Mouse (Mus musculus): Measurements from ENCODE around the gene Zmynd15. TPM values are rescaled to one million over a fixed set of nuclear protein-coding genes. Genes with fewer than 3 reads are reported as not detected.
A peak's percentile ranks its signal among the peaks of the same experiment; 100 is the strongest.

The Zmynd15 gene
- polyA plus RNA-seq, 1 experiment from 2014 or later = 0.86 TPM

DNA sequence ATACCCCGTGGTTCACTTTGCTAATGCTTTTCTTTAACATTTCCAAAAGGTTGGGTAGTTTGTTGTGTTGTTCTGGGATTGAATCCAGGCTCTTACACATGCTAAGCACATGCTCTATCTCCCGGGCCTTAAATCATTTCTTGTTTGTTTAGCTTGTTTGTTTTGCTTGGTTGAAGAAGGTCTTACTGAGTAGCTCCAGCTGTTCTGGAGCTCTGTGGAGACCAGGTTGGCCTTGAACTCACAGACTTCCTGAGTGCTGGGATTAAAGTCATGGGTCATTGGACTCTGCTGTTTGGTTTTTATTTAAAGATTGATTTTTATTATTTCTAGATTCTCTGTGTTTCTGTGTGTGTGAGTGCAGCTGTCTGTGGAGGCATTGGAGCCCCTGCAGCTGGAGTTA, 26.3 kb downstream of the Zmynd15 start:
- H3K27ac ChIP-seq (replicated peaks) = no peak overlapping the region
- no peaks in the 10 kb centered on the region for H3K4me1 ChIP-seq (replicated peaks; ENCODE audit: control insufficient read depth, insufficient read depth)
- H3K4me2 ChIP-seq (replicated peaks; ENCODE audit: low read depth) = no peak overlapping the region
- DNase-seq (ENCODE audit: low spot score) (no peak), ATAC-seq (ENCODE audit: low FRiP score, low TSS enrichment) (no peak)
- TF ChIP-seq CTCF (IDR thresholded peaks at IDR 0.05; ENCODE audit: low read depth) (no peak), EP300 (optimal IDR thresholded peaks at IDR 0.05) (no peak)
- no peaks in the 10 kb centered on the region for H3K27me3 ChIP-seq (ENCODE audit: control insufficient read depth, insufficient read depth, low read length)
- H3K36me3 ChIP-seq (ENCODE audit: control insufficient read depth, insufficient read depth, low read length) = no peaks in the 10 kb centered on the region
- 31% methylated on average over 2 of the region's 2 CpGs for WGBS
- no peak overlapping the region for H3K4me3 ChIP-seq (ENCODE audit: low read depth, low read length)
- no peaks in the 10 kb centered on the region for H3K9me3 ChIP-seq (ENCODE audit: control insufficient read depth, low read length)
- H3K9ac ChIP-seq (ENCODE audit: low read length) = no peak overlapping the region

DNA sequence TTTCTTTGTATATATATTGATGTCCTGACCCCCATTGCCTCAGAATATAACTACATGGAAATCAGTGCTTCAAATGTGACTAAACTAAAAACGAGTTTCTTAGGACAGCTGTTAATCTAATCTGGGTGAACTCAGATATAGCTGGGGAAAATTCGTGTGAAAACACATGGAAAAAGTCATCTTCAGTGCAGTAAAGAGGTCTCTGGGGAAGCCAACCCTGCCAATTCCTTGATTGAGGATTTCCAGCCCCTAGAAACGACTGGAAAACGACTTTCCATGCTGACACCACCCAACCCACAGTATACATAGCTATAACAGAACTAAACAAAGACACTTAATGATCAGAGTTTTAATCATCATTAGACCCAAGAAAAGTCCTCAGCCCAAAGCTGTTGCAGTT, 28.6 kb downstream of the Zmynd15 start:
- no peak overlapping the region for H3K27ac ChIP-seq (replicated peaks)
- no peak for ATAC-seq (ENCODE audit: low FRiP score, low TSS enrichment)
- 43% methylated on average over 4 of the region's 4 CpGs for WGBS
- no peak for TF ChIP-seq CTCF (IDR thresholded peaks at IDR 0.05; ENCODE audit: low read depth)
- TF ChIP-seq EP300 (optimal IDR thresholded peaks at IDR 0.05) = no peak
- H3K36me3 ChIP-seq (ENCODE audit: control insufficient read depth, insufficient read depth, low read length) = no peaks in the 10 kb centered on the region
- no peaks in the 10 kb centered on the region for H3K4me1 ChIP-seq (replicated peaks; ENCODE audit: control insufficient read depth, insufficient read depth)
- H3K4me3 ChIP-seq (ENCODE audit: low read depth, low read length) = no peak overlapping the region
- no peak overlapping the region for H3K4me2 ChIP-seq (replicated peaks; ENCODE audit: low read depth)
- no peak overlapping the region for H3K9ac ChIP-seq (ENCODE audit: low read length)
- no peaks in the 10 kb centered on the region for H3K9me3 ChIP-seq (ENCODE audit: control insufficient read depth, low read length)
- no peak for DNase-seq (ENCODE audit: low spot score)
- H3K27me3 ChIP-seq (ENCODE audit: control insufficient read depth, insufficient read depth, low read length) = no peaks in the 10 kb centered on the region

DNA sequence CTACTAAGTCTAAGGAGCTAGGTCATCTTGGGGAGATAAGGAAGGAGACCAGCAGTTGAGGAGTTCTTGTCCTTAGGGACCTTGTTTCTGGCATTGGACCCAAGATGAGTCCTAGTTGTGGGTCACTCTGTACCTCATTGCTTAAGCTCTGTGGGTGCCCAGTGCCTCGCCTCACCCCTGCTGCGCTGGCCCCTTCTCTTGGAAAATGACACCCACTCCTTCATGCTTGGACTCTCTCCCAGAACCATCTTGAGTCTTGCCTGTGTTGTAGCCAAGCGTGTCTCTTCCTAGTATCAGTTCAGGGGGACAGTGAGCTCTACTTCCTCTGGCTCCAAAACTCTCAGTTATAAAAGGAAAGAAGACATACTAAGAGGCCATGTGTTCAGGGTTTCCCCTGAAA, 29.9 kb downstream of the Zmynd15 start:
- ATAC-seq (ENCODE audit: low FRiP score, low TSS enrichment) = no peak
- TF ChIP-seq EP300 (optimal IDR thresholded peaks at IDR 0.05) (no peak), CTCF (IDR thresholded peaks at IDR 0.05; ENCODE audit: low read depth) (no peak)
- H3K9ac ChIP-seq (ENCODE audit: low read length) = no peak overlapping the region

DNA sequence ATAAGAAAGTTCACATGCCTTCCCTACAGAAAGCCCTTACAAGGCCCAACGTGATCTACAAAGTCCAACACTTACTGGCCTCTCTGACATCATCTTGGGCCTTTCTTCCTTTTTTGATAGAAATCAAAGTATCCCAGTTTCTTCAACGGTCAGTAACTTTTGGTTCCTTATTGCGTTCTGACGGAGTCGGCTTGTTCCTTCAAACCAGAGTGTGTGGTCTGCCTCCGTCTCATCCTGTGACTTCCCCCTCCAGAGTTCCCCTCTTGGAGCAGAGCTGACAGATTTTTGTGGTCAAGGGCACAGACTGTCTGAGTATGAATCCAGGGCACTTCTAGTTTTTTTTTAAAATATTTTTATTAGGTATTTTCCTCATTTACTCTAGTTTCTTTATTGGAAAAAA, 30.5 kb downstream of the Zmynd15 start:
- Histone ChIP-seq H3K9ac (ENCODE audit: low read length) (no peak overlapping the region), H3K27ac (replicated peaks) (no peak overlapping the region), H3K4me1 (replicated peaks; ENCODE audit: control insufficient read depth, insufficient read depth) (no peaks in the 10 kb centered on the region), H3K4me2 (replicated peaks; ENCODE audit: low read depth) (no peak overlapping the region), H3K4me3 (ENCODE audit: low read depth, low read length) (no peak overlapping the region), H3K9me3 (ENCODE audit: control insufficient read depth, low read length) (no peaks in the 10 kb centered on the region), H3K36me3 (ENCODE audit: control insufficient read depth, insufficient read depth, low read length) (no peaks in the 10 kb centered on the region), H3K27me3 (ENCODE audit: control insufficient read depth, insufficient read depth, low read length) (no peaks in the 10 kb centered on the region)
- TF ChIP-seq CTCF (IDR thresholded peaks at IDR 0.05; ENCODE audit: low read depth) (no peak), EP300 (optimal IDR thresholded peaks at IDR 0.05) (no peak)
- ATAC-seq (ENCODE audit: low FRiP score, low TSS enrichment) = no peak
- 86% methylated on average over 6 of the region's 6 CpGs for WGBS
- DNase-seq (ENCODE audit: low spot score) = no peak

More for the DNA sequence above, 29.9 kb downstream of the Zmynd15 start:
- Histone ChIP-seq H3K36me3 (ENCODE audit: control insufficient read depth, insufficient read depth, low read length) (no peaks in the 10 kb centered on the region), H3K27me3 (ENCODE audit: control insufficient read depth, insufficient read depth, low read length) (no peaks in the 10 kb centered on the region), H3K9me3 (ENCODE audit: control insufficient read depth, low read length) (no peaks in the 10 kb centered on the region), H3K4me1 (replicated peaks; ENCODE audit: control insufficient read depth, insufficient read depth) (no peaks in the 10 kb centered on the region), H3K4me2 (replicated peaks; ENCODE audit: low read depth) (no peak overlapping the region), H3K4me3 (ENCODE audit: low read depth, low read length) (no peak overlapping the region), H3K27ac (replicated peaks) (no peak overlapping the region)
- no peak for DNase-seq (ENCODE audit: low spot score)
- WGBS = 86% methylated on average over 3 of the region's 3 CpGs

DNA sequence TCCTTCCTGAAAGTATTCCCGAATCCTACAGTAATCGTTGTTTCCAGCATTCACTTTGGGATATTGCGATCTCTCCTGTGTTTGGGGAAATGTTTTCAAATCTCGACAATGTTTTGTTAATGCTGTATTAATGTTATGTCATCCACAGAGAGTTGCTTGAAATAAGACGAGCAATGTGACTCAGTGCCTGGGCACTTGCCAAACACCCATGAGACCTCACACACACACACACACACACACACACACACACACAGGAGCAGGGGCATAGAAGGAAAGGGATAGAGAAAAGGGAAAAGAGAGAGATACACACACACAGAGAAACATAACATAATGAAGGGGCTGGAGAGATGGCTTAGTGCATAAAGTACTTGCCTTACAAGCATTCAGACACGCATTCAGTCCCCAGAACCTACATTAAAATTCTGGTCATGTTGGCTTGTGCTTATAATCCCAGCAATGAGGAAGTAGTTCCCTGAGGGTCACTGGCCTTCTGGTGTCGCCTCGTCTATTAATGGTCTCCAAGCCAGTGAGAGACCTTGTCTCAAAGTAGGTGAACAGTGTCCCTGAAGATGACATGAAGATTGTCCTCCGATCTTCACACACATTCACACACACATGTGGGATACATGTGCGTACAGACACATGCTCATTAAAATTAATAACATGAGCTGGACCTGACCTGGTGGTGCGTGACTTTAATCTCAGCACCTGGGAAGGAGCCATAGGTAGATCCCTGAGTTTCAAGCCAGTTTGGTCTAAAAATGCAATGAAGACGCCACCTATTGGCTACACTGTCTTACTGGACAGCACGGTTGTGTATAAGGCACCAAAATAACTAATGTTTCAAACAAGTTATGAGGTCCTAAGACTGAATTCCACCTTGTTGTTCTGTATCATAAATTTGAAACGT, 40.6 kb downstream of the Zmynd15 start:
- H3K9me3 ChIP-seq (ENCODE audit: control insufficient read depth, low read length) = no peaks in the 10 kb centered on the region

DNA sequence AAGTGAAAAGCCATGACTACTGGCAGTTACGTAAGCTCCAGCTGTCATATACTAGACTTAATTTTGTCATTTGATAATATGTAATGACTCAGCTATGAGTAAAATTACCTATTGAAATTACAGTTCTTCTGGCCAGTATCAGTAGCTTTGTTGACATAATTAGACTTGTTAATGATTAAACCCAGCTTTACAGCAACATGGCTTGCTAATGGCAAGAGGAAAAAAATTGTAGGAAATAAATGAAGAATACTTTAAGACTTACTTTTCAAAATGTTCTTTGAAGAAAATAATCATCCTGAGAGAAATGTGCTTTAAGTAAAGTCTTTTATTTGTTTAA, 41.2 kb downstream of the Zmynd15 start:
- Histone ChIP-seq H3K9me3 (ENCODE audit: control insufficient read depth, low read length) (no peaks in the 10 kb centered on the region), H3K9ac (ENCODE audit: low read length) (no peak overlapping the region), H3K4me1 (replicated peaks; ENCODE audit: control insufficient read depth, insufficient read depth) (no peaks in the 10 kb centered on the region), H3K4me3 (ENCODE audit: low read depth, low read length) (no peak overlapping the region), H3K36me3 (ENCODE audit: control insufficient read depth, insufficient read depth, low read length) (no peaks in the 10 kb centered on the region), H3K4me2 (replicated peaks; ENCODE audit: low read depth) (no peak overlapping the region), H3K27ac (replicated peaks) (no peak overlapping the region), H3K27me3 (ENCODE audit: control insufficient read depth, insufficient read depth, low read length) (no peaks in the 10 kb centered on the region)
- ATAC-seq (ENCODE audit: low FRiP score, low TSS enrichment) (peak; percentile 60), DNase-seq (ENCODE audit: low spot score) (no peak)
- TF ChIP-seq CTCF (IDR thresholded peaks at IDR 0.05; ENCODE audit: low read depth) = no peak
- no peak for TF ChIP-seq EP300 (optimal IDR thresholded peaks at IDR 0.05)
- 46% methylated on average over 1 of the region's 1 CpGs for WGBS

More for the DNA sequence above, 40.6 kb downstream of the Zmynd15 start:
- Histone ChIP-seq H3K36me3 (ENCODE audit: control insufficient read depth, insufficient read depth, low read length) (no peaks in the 10 kb centered on the region), H3K4me1 (replicated peaks; ENCODE audit: control insufficient read depth, insufficient read depth) (no peaks in the 10 kb centered on the region), H3K27me3 (ENCODE audit: control insufficient read depth, insufficient read depth, low read length) (no peaks in the 10 kb centered on the region), H3K9ac (ENCODE audit: low read length) (no peak overlapping the region), H3K27ac (replicated peaks) (no peak overlapping the region), H3K4me3 (ENCODE audit: low read depth, low read length) (no peak overlapping the region), H3K4me2 (replicated peaks; ENCODE audit: low read depth) (no peak overlapping the region)
- 55% methylated on average over 14 of the region's 14 CpGs for WGBS
- peak; percentile 19 for ATAC-seq (ENCODE audit: low FRiP score, low TSS enrichment)
- TF ChIP-seq EP300 (optimal IDR thresholded peaks at IDR 0.05) = no peak
- peak; percentile 66 for TF ChIP-seq CTCF (IDR thresholded peaks at IDR 0.05; ENCODE audit: low read depth)
- DNase-seq (ENCODE audit: low spot score) = no peak

Measured in stomach, postnatal 0 days (tissue).